Mouse (Mus musculus): ENCODE measurements around the gene Itga6. TPM values are rescaled to one million over a fixed set of nuclear protein-coding genes. Genes with fewer than 3 reads are reported as not detected.
A peak's percentile ranks its signal among the peaks of the same experiment; 100 is the strongest.

Gene Itga6
- polyA plus RNA-seq, 1 experiment, result 75.0 TPM

DNA sequence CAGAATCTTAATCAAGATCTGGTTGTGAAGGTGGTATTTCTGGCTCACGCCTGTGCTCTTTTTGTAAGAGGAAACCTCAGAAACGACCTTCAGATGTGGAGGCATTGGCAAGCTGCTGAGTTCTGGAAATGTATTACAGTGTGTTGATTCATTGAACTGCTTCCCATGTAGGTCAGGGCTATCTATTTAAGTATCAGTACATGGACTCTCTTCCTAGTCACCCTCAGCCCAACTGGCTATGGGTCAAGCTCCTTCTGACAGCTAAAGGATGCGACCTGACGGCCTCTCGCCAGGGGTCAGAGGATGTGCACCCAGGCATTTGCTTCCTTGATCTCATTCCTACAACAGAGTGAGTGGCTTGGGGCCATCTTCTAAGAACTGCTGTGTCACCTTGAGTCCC, 45.3 kb downstream of the Itga6 start:
- Histone ChIP-seq H3K27me3 (replicated peaks) (no peaks in the 10 kb centered on the region), H3K4me3 (replicated peaks) (peak overlapping the region; percentile 86), H3K4me1 (peaks cover 76% of the 10 kb centered on the region), H3K9me3 (no peaks in the 10 kb centered on the region; the same call in 1 of the 2 replicates), H3K36me3 (replicated peaks; ENCODE audit: low read length) (peaks cover 77% of the 10 kb centered on the region)
- TF ChIP-seq FLI1 (IDR thresholded peaks at IDR 0.05; ENCODE audit: low read length), result no peak
- no peak for TF ChIP-seq GATA1 (IDR thresholded peaks at IDR 0.05; ENCODE audit: borderline replicate concordance, low read length)

DNA sequence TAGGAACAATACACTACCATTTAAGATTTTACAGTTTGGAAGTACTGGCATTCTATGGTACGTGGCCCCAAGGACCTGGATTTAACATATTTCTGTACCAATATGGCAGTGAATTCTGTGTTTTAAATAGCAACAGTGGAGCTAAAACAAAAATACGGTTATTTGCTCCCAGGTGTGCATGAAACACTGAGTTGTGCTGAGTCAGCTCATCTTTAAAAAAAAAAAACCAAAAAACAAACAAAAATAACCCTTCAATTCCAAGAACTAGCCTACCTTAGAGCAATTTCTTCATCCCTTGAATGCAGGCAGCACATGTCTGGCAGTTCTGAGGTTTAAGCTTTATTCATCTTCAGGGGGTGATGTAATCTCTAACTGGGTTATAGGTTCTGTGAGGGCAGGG, 45.8 kb downstream of the Itga6 start:
- H3K36me3 ChIP-seq (replicated peaks; ENCODE audit: low read length), result peaks cover 82% of the 10 kb centered on the region
- no peaks in the 10 kb centered on the region for H3K27me3 ChIP-seq (replicated peaks)
- peak overlapping the region; percentile 86 for H3K4me3 ChIP-seq (replicated peaks)
- peaks cover 77% of the 10 kb centered on the region for H3K4me1 ChIP-seq
- TF ChIP-seq FLI1 (IDR thresholded peaks at IDR 0.05; ENCODE audit: low read length), result no peak
- no peak for TF ChIP-seq GATA1 (IDR thresholded peaks at IDR 0.05; ENCODE audit: borderline replicate concordance, low read length)
- H3K9me3 ChIP-seq, result no peaks in the 10 kb centered on the region; the same call in 1 of the 2 replicates

DNA sequence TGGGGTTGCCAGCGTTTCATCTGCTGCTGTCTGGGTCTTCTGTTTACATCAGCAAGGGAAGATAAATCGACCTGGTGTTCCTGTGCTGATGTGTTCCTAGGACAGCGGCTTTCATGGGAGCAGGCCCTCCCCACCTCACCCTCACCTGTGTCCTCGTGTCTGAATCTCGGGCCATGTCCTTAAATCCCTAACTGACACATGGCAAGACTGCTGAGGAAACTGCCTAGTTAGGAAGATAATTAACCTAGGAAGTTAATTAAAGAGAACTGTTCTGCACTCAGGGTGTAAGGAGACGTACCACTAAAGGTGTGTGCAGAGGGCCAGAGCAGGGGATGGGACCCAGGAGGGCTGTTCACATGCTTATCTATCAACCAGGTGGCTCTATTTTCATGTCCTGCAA, 48.7 kb downstream of the Itga6 start:
- H3K4me3 ChIP-seq (replicated peaks), result peak overlapping the region; percentile 66
- H3K9me3 ChIP-seq, result no peaks in the 10 kb centered on the region
- TF ChIP-seq FLI1 (IDR thresholded peaks at IDR 0.05; ENCODE audit: low read length), result no peak
- no peak for TF ChIP-seq GATA1 (IDR thresholded peaks at IDR 0.05; ENCODE audit: borderline replicate concordance, low read length)
- H3K36me3 ChIP-seq (replicated peaks; ENCODE audit: low read length), result peaks cover 98% of the 10 kb centered on the region
- peaks cover 99% of the 10 kb centered on the region for H3K4me1 ChIP-seq
- no peaks in the 10 kb centered on the region for H3K27me3 ChIP-seq (replicated peaks)

DNA sequence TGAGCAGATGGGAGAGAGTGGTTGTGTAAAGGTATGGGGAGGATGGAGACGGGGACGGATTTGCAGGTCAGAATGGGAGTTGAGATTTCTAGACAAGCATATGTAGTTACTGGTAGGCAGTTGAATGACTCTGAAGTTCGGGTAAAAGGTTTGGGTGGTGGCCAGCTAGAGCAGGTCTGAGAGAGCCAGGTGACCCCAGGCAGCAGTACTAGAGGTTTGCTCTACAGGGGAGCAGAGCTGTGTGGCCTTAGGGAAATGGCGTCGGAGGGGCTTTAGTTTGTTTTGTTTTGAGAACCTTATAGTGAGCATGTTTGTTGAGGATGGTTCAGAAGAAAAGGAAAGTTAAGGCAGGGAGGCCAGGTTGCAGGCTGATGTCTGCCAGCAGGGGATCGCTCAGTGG, 51.4 kb downstream of the Itga6 start:
- peaks cover 98% of the 10 kb centered on the region for H3K36me3 ChIP-seq (replicated peaks; ENCODE audit: low read length)
- no peaks in the 10 kb centered on the region for H3K9me3 ChIP-seq
- H3K4me3 ChIP-seq (replicated peaks), result no peak overlapping the region
- peaks cover 99% of the 10 kb centered on the region for H3K4me1 ChIP-seq
- TF ChIP-seq GATA1 (IDR thresholded peaks at IDR 0.05; ENCODE audit: borderline replicate concordance, low read length), result no peak
- no peak for TF ChIP-seq FLI1 (IDR thresholded peaks at IDR 0.05; ENCODE audit: low read length)
- H3K27me3 ChIP-seq (replicated peaks), result no peaks in the 10 kb centered on the region

DNA sequence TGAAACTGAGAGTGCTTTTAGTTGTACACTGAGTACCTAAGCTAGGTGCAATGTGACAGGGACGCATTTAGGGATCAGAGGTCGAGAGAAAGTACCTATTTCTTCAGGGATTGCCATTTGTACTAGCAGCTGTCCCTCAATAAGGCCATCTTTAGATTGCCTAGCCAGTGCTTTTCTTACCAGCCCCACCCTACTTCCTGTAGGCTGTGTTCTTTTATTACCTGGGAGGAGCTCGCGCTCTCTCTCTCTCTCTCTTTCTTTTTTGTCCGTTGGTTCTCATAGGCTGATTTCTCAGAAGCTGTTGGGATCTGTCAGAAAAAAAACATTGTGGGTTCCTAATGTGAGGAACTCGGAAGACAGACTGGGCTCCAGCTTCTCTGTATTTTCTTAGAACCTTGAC, 55.4 kb downstream of the Itga6 start:
- Histone ChIP-seq H3K27me3 (replicated peaks) (no peaks in the 10 kb centered on the region), H3K4me1 (peaks cover 97% of the 10 kb centered on the region), H3K9me3 (no peaks in the 10 kb centered on the region), H3K4me3 (replicated peaks) (peak overlapping the region; percentile 12), H3K36me3 (replicated peaks; ENCODE audit: low read length) (peaks cover 94% of the 10 kb centered on the region)
- TF ChIP-seq FLI1 (IDR thresholded peaks at IDR 0.05; ENCODE audit: low read length) (no peak), GATA1 (IDR thresholded peaks at IDR 0.05; ENCODE audit: borderline replicate concordance, low read length) (no peak)

DNA sequence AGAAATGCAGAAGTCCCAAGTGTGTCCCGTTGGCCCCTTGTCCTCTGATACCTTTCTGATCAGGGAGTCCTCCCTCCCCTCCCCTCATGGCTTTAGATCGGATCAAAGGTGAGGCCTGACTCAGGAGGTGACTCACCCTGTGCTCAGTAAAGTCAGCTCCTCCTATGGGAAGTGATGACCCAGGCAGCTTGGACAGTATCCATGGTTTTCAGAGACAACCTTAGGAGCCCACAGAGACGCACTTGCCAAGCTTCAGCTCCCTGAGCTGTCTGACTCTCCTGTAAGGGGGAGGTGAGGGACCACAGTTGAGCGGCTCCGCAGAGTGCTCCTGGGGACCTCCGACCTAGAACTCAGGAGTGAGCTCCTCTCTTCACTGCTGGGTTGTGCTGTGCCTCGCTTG, 56.3 kb downstream of the Itga6 start:
- H3K9me3 ChIP-seq, result no peaks in the 10 kb centered on the region
- peaks cover 94% of the 10 kb centered on the region for H3K36me3 ChIP-seq (replicated peaks; ENCODE audit: low read length)
- H3K27me3 ChIP-seq (replicated peaks), result no peaks in the 10 kb centered on the region
- H3K4me1 ChIP-seq, result peaks cover 97% of the 10 kb centered on the region
- TF ChIP-seq FLI1 (IDR thresholded peaks at IDR 0.05; ENCODE audit: low read length), result no peak
- no peak for TF ChIP-seq GATA1 (IDR thresholded peaks at IDR 0.05; ENCODE audit: borderline replicate concordance, low read length)
- peak overlapping the region; percentile 67 for H3K4me3 ChIP-seq (replicated peaks)

DNA sequence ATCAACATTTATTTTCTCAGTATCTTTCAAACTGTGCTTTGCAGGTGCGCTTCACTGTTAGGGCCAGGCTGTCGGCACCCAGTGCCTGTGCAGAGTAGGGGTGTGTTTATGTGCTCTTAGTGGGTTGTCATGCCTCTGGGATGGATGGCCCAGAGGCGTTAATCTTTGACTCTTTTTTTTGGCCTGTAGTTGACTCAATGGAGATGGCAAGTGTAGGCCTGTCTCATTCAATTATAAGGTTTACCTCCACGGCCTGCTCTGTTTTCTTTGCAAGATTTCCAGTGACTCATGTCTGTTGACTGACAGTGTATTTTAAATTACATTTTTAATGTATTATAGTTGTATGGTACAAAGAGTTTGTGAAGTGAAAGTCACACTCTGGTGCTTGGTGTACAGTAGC, 56.7 kb downstream of the Itga6 start:
- Histone ChIP-seq H3K36me3 (replicated peaks; ENCODE audit: low read length) (peaks cover 92% of the 10 kb centered on the region), H3K9me3 (no peaks in the 10 kb centered on the region), H3K4me1 (peaks cover 97% of the 10 kb centered on the region), H3K4me3 (replicated peaks) (no peak overlapping the region), H3K27me3 (replicated peaks) (no peaks in the 10 kb centered on the region)
- TF ChIP-seq GATA1 (IDR thresholded peaks at IDR 0.05; ENCODE audit: borderline replicate concordance, low read length) (no peak), FLI1 (IDR thresholded peaks at IDR 0.05; ENCODE audit: low read length) (no peak)

DNA sequence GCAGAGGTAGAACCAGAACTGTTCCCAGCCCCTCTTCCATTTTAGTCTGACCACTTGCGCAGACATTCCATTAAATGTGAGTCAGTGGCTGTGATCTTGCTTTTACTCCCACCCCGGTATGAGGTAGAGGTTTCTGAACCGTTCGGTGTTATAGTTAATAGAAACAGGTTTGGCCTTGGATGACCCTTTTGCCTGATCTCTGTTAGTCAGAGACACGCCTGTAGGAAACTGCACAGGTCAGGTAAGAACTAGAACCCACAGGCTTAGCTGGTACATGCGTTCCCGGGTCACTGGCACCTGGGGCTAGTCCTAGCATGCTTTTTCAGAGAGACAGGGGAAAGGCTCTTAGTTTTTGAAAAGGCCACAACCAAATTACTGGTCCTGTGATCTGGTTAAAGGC, 59.7 kb downstream of the Itga6 start:
- Histone ChIP-seq H3K36me3 (replicated peaks; ENCODE audit: low read length) (peaks cover 94% of the 10 kb centered on the region), H3K9me3 (no peaks in the 10 kb centered on the region), H3K4me3 (replicated peaks) (peak overlapping the region; percentile 14), H3K4me1 (peaks cover 98% of the 10 kb centered on the region), H3K27me3 (replicated peaks) (no peaks in the 10 kb centered on the region)
- TF ChIP-seq FLI1 (IDR thresholded peaks at IDR 0.05; ENCODE audit: low read length) (no peak), GATA1 (IDR thresholded peaks at IDR 0.05; ENCODE audit: borderline replicate concordance, low read length) (no peak)

DNA sequence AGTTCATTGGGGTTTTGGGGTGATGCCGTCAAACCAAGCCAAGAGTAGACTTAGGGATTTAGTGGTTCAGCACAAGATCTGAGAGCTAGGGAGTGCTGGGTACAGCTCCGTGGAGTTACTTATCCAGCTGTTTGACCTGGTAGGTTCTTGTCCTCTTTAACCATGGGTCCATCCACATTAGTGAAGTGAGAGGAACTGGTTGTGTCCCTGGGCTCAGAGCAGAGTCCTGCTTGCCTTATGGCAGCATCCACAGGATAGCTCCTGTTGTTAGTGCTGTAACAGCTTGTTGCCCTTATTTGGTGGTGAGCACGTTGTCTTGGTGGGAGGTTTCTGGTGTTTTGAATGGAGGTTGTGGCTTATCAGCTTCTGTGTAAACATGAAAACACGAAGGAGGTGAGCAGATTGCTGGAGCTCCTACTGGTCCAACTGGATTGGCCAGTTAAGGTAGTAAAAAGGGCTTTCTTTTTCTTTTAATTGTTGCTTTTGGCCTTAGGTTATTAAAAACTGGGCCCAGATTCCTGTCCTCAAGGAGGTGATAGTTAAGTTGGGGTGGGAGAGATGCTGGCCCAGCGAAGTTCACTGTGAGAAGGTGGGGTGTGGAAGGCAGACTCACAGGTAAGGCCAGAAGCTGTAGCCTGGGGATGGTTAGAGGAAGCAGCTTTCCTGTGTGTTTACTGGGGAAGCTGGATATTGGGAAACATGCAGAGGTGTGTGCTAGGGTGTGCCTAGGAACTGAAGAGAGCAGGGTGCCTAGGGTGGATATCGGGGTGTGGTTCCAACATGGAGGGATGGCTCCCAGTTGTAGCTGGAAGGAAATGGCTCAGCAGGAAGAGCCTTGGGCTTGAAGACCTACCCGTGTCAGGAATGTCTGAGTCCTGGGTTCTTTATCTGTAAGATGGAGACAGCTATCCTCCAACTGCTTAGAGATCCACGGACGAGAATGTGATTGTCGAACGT, 60.5 kb downstream of the Itga6 start:
- peaks cover 98% of the 10 kb centered on the region for H3K4me1 ChIP-seq
- no peaks in the 10 kb centered on the region for H3K9me3 ChIP-seq
- no peaks in the 10 kb centered on the region for H3K27me3 ChIP-seq (replicated peaks)
- peak overlapping the region; percentile 76 for H3K4me3 ChIP-seq (replicated peaks)
- no peak for TF ChIP-seq FLI1 (IDR thresholded peaks at IDR 0.05; ENCODE audit: low read length)
- no peak for TF ChIP-seq GATA1 (IDR thresholded peaks at IDR 0.05; ENCODE audit: borderline replicate concordance, low read length)
- H3K36me3 ChIP-seq (replicated peaks; ENCODE audit: low read length), result peaks cover 93% of the 10 kb centered on the region

DNA sequence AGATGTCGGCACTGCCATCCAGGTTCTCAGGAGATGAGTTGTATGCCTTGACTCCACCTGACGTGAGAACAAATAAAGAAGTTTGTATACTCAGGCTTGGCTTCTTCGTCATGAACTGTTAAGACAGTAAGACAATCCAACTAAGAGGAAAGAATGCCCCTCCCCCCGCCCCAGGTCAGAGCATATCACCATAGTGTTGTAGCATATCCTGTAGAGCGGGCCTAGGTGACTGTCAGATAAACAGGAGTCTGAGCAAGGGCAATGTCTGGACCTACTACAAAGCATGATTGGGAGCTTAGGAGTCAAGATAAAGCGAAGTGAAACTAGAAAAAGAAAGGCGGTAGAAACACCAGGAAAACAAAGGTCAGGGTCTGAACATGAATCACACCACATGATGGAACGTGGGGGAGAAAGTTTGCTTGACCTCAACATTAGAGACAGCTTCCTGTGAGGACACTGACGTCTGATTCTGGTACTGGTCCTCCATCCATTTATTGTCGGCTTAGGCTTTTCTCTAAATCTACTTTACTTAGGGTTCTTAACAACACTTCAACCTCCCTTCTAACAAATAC, 64.0 kb downstream of the Itga6 start:
- no peaks in the 10 kb centered on the region for H3K27me3 ChIP-seq (replicated peaks)
- H3K36me3 ChIP-seq (replicated peaks; ENCODE audit: low read length), result peaks cover 92% of the 10 kb centered on the region
- H3K4me3 ChIP-seq (replicated peaks), result no peak overlapping the region
- H3K4me1 ChIP-seq, result peaks cover 98% of the 10 kb centered on the region
- no peak for TF ChIP-seq FLI1 (IDR thresholded peaks at IDR 0.05; ENCODE audit: low read length)
- TF ChIP-seq GATA1 (IDR thresholded peaks at IDR 0.05; ENCODE audit: borderline replicate concordance, low read length), result no peak
- no peaks in the 10 kb centered on the region for H3K9me3 ChIP-seq
